Mouse (Mus musculus): ENCODE measurements around the gene Hmgn1.

The Hmgn1 gene

DNA sequence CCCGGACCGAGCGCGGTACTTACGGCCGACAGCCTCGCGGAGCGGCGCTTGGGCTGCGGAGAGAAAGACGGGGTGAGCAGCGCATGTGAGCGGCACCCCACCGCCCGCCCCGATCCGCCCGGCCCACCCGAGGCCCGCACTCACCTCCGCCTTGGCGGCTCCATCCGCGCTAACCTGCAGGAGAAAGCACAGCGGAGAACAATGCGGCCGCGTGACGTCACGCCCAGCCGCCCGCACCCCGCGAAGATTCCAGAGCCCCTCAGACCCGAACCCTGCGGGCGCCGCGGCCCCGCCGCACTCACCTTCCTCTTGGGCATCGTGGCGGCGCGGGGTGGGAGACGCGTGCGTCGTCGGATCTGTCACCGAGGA lies 257 bp downstream of the Hmgn1 start:
- CTCF ChIA-PET, result interaction anchor here (0.7 kb wide), 1 partner anchor 96 kb away, joined by 7 read pairs; no protein-coding TSS in a partner anchor

DNA sequence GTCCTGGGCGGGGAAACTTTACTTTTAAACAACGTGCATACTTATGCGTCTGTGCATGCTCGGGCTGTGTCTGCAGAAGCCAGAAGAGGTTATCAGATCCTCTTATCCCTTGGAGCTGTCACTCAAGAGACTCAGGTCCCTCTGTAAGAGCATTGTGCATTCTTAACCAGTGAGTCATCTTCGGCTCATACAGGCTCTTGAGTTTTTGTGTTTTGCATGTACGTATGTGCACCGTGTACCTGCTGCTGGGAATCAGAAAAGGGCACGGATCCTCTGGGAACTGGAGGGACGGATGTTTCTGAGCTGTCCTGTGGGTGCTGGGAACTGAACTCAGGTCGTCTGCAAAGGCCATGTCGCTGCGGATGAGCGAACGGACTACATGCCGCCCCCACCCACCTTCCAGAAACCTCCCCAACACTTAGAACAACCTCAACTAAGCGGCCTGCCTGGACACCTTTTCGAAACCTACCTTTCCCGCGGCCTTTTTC lies 801 bp downstream of the Hmgn1 start:
- CTCF ChIA-PET, result interaction anchor here (1.0 kb wide), 1 partner anchor 10 kb away, joined by 3 read pairs; no protein-coding TSS in a partner anchor

DNA sequence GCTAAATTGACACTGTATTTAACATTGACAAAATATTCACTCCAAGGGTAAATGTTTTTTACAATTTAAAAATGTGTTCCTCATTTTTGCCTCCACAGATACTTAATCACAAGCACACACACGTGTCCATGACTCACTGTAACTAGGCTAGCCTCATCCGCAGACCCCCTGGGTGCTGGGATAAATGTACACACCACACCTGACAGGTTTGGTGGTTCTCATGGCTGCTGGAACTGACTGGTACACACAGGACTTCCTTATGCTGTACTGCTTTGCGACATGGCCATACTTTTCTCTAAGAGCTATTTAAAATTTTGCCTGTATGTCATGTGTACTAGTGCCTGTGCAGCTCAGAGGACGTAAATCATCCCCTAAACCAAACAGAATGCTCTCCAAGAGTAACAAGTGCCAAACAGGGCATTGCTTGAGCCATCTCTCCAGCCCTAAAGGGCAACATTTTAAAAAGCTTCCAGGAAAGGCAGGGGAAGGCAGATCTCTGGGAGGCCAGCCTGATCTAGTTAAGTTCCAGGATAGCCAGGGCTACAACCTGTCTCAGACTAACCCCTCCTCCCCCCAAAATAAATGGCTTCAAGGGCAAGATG lies 7.4 kb downstream of the Hmgn1 start:
- CTCF ChIA-PET, result interaction anchor here (0.7 kb wide), 1 partner anchor 30 kb away, joined by 3 read pairs; no protein-coding TSS in a partner anchor

DNA sequence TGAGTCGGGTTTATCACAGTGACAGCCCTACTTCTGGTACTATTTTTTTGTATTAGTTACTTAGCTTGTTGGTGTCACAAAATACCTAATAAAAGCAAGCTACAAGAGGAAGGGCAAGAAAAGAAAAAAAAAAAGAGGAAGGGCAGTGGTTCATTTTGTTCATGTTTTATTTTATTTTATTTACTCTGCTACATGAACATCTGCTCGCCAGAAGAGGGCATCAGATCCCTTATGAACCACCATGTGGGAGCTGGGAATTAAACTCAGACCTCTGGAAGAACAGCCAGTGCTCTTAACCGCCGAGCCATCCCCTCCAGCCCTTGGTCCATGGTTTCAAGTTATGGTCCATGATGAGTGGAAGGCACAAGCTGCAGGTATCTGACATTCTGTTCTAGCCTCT lies 12.8 kb downstream of the Hmgn1 start:
- CTCF ChIA-PET, result interaction anchor here (0.6 to 0.7 kb wide), 2 partner anchors 30 to 360 kb away, joined by 3 read pairs; no protein-coding TSS in a partner anchor

DNA sequence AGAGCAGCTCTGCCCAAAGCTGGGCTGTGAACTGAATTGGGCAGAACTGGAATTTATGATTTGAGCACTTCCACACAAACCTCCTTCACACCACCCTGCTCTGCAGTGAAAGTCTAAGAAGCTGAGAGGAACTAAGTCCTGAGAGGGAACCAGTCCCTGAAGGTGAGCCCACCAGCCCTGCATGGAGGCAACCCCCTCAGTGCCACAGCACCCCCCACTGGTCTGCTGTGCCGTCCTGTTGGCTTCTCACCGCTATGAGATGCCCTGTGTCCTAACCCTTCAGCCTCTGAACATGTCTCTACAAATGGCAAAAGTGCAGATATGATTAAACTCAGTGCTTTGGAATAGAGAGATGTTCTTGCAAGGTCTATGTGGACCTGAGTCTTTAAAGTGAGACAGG lies 14.8 kb downstream of the Hmgn1 start:
- CTCF ChIA-PET, result interaction anchor here (0.6 to 1.4 kb wide), 3 partner anchors 11 to 40 kb away, joined by 3 to 6 read pairs (median 5); no protein-coding TSS in a partner anchor

DNA sequence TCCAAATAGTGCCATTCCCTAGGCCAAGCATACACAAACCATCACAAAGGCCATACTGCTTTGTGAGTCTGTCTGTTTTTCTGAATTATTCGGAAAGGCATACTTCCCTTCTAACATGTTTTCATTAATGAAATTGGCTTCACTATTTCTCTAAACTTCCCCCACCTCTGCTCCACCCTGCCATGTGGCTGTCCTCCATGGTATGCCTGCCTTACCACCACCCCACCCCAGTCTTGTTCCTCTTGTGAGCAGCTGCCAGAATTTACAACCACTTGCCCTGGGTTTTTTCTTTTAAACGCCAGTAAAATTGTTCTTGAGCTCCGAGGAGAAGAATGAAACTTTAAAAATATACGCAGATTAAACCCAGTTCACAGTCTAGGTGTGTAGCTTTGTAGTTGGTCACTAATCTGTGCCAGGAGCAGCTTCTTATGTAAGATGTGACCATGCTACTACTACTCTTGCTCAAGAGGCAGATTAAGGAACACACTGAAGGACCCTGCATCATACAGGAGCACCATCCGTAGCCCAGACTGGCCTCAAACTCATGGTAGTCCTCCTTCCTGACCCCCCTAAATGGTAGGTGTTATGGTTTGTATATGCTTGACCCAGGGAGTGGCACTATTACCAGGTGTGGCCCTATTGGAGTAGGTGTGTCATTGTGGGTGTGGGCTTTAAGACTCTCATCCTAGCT lies 16.7 kb downstream of the Hmgn1 start:
- CTCF ChIA-PET, result interaction anchor here (1.2 kb wide), 1 partner anchor 13 kb away, joined by 10 read pairs; no protein-coding TSS in a partner anchor

DNA sequence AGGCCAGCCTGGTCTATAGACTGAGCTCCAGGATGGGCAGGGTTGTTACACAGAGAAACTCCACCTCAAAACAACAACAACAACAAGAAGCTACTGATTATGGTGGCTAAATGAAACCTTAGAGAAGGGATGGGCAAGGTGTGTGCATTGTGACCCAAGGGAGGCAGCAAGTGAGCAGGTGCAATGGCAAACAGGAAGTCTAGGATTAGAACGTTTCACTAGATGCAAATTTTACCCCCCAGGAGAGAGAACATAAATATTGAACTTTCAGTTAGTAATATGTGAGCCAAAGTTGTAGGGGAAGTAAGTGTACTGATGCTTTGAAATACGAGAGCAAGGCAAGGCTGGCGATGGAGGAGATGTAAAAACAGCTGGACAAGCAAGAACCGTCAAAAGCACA lies 17.9 kb downstream of the Hmgn1 start:
- CTCF ChIA-PET, result interaction anchor here (1.3 kb wide), 1 partner anchor 23 kb away, joined by 5 read pairs; no protein-coding TSS in a partner anchor

DNA sequence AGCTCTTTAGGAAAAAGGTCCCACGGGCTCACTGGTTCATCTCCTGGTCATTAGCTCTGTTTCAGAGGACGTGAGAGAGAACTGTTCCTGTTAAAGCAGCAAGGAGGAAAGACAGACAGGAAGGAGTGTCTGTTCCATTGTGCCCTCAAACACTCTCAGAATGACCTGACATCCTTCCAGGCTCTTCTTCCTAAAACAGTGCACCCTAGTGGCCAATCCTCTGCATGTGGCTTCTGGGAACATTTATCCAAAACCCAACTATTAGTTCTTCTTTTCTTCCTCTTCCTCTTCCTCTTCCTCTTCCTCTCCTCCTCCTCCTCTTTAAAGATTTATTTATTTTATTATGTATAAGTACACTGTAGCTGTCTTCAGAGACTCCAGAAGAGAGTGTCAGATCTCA lies 24.5 kb downstream of the Hmgn1 start:
- CTCF ChIA-PET, result no interaction called here

DNA sequence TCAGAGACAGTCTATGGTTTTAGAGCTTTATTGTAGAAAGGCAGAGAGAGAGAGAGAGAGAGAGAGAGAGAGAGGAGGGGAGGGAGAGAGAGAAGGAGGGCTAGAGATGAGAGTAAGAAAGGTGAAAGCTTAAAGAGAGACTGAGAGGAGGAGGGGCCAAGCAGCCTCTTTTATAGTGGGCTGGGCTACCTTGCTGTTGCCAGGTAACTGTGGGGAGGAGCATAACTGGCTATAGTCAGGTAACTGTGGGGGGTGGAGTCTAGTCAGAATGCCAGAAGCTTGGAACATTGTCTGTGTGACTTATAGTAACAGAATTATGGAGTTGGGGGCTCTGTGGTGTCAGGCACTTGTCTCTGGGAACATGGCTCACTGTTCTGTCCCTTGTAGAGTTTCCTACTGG lies 29.7 kb downstream of the Hmgn1 start:
- CTCF ChIA-PET, result interaction anchor here (0.7 to 0.8 kb wide), 2 partner anchors 11 to 13 kb away, joined by 4 to 10 read pairs; no protein-coding TSS in a partner anchor

DNA sequence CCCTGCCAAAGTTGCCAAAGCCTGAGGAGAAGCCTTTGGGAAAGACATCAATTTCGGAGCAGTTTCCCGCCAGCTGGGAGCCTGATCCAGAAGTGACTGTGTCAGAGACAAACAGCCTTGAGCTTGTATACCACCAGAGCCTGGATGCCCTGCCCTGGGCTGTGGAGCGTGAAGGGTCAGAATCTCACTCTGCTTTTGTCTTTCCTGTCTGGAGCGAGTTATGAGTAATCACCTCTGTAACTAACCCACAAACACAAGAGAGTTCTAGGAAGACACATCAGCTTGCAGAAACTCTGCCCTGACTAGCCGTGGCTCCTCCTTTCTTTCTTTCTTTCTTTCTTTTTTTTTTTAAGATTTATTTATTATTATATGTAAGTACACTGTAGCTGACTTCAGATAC lies 31.6 kb downstream of the Hmgn1 start:
- CTCF ChIA-PET, result no interaction called here

DNA sequence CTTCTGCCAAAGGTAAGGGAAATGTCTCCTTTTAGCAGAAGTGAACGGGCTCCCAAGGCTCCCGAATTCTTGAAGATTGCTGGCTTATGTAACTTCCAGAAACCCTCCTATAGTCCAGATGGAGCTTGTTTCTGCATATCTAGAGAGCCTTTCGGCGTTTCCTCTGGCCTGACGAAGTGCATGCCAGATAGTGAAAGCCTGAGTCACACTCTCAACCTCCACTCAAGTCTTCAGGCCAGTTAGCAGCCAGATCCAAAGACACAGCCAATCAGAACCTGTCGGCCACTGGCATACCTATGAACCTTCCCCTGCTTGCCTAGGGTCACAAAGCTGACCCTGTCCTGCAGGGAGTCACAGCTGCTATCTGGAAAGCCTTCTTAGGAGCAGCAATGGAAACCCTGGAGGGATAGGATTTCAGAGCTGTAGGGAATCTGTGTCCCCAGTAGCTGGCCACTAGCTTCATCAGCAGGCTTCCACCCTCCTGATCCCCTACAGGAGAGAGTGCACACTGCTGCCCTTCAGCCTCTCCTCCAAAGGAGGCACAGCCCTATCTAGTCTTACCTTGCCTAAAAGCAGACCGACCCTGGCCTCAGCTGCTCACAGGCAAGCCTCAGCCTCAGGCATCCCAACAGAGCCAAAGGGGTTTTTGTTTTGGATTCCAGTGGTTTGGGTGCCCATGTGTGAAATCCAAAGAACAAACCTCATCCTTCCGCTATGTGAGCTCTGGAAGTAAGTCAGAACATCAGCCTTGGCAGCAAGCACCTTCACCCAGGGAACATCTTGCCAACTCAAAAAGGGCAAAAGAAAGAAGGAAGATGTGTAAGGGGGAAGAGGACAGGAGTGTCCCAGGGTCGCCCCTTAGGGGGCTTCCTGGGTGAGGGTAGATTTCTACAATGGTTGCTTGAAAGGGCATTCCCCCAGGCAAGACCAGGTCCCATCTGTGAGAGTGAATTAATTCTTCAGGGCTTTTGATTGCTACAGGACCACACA lies 35.7 kb downstream of the Hmgn1 start:
- CTCF ChIA-PET, result no interaction called here

DNA sequence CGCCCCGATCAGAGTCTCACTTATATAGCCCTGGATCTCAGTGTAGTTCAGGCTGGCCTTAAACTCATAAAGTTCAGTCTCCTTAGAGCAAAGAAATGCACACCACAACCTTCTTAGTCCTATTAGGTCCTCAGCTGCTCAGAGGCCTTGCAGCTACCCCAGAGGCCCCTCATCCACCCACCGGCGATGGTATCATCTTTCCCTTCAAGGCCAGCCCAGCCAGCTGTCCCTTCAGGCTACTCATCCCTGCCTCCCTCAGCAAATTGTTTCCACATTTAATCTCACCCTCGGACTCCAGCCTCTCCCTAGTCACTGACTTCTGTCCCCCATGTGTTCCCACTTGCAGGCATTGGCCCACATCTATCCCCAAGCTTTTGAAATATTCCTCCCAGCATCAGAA lies 39.4 kb downstream of the Hmgn1 start:
- CTCF ChIA-PET, result interaction anchor here (0.9 kb wide), 1 partner anchor 11 kb away, joined by 3 read pairs; no protein-coding TSS in a partner anchor

DNA sequence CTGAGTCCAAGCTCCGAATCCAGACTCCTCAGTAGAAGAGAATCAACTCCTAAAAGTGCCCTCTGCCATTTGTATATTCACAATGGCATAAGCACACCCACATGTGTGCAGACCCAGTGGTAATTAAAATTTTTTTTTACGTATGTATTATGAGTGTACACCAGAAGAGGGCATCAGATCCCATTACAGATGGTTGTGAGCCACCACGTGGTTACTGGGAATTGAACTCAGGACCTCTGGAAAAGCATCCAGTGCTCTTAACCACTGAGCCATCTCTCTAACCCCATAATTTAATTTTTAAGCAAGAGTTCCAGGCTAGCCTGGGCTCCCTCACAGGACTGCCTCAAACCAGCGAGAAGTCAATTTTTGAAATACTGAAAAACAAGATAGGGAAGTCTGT lies 40.1 kb downstream of the Hmgn1 start:
- CTCF ChIA-PET, result interaction anchor here (0.7 to 1.9 kb wide), 2 partner anchors 10 to 22 kb away, joined by 4 to 5 read pairs; no protein-coding TSS in a partner anchor

DNA sequence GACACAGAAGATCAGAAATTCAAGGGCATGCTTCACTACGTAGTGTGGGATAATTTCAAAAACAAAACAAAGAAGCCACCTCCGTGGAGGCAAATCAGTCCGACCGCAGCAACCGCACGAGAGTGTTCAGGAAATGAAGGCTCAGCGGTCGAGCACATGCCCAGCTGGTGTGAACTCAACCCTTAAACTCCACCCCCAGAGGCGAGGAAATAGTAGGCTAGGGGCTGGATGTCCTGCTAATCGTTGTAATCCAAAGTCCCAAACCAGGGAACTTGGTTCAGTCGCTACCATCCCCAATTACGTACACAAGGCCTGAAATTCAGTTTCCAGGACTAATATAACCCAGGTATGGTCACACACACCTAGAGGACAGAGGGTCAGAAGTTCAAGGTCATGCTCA lies 40.5 kb downstream of the Hmgn1 start:
- CTCF ChIA-PET, result interaction anchor here (0.7 to 1.9 kb wide), 2 partner anchors 11 to 23 kb away, joined by 4 to 5 read pairs; no protein-coding TSS in a partner anchor

DNA sequence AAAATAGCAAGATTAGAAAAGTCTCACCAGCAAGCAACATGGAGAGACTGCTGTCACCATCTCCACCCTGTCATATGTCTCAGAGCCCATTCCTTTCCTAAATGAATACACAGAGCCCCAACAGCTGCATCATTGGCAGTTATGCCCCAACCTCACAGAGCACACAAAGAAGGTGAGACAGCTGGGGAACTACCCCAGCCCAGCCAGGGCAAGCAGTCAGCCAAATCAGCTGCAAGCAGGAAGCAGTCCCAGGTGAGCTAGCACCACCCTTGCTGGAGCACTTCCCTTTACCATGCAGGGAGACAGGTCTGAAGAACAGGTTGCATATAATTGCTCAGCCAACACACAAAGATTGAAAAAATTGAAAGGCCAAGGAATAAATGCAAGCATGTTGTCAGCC lies 41.9 kb downstream of the Hmgn1 start:
- CTCF ChIA-PET, result interaction anchor here (0.5 to 1.9 kb wide), 3 partner anchors 24 to 56 kb away, joined by 5 to 8 read pairs (median 5); no protein-coding TSS in a partner anchor

DNA sequence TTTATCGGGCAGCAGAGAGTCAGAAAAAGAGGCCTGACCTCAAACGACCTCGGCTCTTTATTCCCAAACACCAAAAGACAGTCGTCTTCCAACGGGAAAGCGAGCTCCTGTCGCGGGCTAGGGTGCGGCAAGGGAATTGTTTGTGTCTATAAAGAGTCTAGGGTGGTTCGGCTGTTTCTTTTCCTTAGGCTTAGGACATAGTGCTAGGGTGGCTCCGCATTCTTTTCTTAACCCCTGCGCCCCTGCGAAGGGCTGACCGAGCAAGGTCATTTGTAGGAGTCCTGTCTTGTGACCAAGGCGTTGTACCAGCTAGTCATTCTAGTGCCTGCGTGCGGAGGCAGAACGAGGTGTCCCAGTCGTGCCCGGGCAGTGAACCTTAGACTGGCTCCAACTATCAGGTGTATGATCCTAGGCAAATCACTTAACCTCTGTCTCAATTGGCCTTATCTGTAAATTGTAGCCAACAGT lies 44.3 kb downstream of the Hmgn1 start:
- CTCF ChIA-PET, result no interaction called here

DNA sequence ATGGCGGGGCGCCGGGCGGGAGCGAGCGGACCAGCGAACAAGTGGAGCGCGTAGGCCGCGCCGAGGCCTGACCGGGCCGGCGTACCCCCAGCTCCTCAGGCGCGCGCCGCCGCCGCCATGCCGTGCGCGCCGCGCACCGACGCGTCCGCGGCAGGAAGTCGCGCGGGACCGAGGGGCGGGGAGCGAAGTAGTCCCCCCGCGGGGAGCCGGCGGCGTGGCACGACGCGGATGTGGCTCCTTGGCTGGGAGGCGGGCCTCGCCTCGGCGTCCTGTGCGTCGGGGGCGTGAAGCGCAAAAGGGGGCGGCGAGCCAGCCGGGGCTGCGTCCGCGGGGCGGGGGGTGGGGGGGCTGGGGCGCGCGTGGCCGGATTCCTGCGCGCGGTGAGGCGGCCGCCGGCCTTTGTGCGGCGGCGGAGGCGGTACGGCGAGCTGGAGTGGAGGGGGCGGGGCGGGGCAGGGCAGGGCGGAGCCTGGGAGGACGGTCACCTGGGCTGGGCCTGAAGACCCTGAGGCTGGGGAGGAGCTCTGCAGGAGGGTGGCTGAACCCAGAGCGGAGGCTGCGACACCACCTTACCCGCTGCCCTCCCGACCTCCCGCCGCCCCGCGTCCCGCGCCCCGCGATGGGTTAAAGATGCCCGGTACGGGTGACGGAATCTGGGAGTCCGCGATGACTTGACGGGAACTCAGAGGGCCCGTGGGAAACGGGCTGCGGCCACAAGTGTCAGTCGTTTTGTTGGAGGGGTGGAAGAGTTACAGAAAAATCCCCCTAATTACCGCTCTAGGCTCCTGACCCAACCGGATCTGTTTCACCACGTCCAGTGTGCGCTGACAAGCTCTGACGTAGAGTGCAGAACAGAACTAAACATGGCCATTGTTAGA lies 45.0 kb downstream of the Hmgn1 start, which contains the start of gene Brwd1:
Brwd1 (minus strand) TSS at position 226 of the 878 bp plus-strand sequence.
- CTCF ChIA-PET, result interaction anchor here (0.6 kb wide), 1 partner anchor 338 kb away, joined by 5 read pairs; no protein-coding TSS in a partner anchor

DNA sequence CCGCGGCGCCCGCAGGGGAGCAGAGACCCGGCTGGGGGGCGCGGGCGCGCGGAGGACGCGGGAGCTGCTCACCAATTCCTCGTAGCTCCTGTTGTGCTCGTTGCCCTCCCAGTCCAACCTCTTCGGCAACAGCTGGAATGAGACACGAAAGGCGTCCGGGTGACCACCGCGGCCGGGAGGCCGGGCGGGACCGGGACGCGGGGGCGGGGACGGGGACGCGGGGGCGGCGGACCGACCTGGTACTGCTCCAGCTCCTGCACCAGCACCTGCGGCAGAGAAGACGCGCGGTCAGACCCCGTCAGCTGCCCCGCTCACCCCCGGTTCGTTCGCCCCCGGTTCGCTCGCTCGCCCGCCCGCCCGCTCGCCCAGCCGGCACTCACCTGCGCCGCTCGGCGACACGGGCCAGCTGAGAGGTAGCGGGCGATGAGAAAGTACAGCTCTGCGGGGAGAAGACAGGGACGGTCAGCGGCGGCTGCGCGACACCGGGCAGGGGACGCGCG lies 45.7 kb downstream of the Hmgn1 start:
- CTCF ChIA-PET, result interaction anchor here (0.6 to 0.8 kb wide), 3 partner anchors 30 to 338 kb away, joined by 3 to 5 read pairs (median 3); no protein-coding TSS in a partner anchor

DNA sequence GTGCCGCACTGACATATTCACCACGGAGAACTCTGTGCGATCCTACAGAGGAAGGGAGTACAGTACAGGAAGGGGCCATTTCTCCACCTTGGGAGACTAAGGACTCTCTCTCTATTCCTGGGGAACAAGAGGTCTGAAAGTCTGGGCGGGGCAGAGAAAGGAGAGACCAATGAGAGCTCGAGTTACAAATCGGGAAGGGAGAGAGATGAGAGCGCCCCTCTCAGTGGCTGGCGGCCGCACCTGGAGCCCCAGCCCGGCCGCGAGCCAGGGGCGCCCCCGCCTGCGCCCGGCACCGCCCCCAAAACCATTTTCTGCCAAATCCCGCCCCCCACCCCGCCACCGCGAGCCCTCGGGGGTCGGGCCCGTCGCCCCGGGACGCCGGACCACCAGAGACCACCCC lies 46.2 kb downstream of the Hmgn1 start:
- CTCF ChIA-PET, result interaction anchor here (0.7 to 0.8 kb wide), 2 partner anchors 31 to 51 kb away, joined by 3 read pairs; no protein-coding TSS in a partner anchor

DNA sequence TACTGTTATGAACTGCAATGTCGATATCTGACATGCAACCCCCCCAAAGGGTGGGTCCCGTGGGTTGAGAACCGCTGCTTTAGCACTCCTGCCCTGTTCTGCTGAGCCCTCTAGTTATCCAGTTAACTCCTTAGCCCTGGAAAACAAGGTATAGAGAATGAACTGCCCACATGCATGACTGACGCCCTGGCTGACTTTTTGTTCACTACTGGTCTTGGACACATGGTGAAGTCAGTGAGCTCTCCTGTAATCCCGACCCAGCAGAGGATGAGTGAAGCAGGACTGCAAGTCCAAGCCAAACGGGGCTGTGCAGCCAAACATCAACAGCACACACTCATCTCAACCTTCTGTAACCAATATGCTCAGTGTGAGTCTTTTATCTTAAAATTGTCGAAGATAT lies 47.0 kb downstream of the Hmgn1 start:
- CTCF ChIA-PET, result no interaction called here

All from spleen, embryonic (tissue).